Mouse (Mus musculus) lung, adult 2 months (tissue): Measurements from ENCODE around the gene Wdr53.

Source experiments
- CTCF ChIP-seq: fragments of 200-500 bp; IDR thresholded peaks from 2 replicates; pipeline ENCODE4 v1.5.1; 2011; ENCODE audit warnings: mild to moderate bottlenecking, low read length, control low read depth; ENCODE audit not compliant: insufficient read depth
- POLR2A ChIP-seq: fragments of 200-500 bp; IDR thresholded peaks from 2 replicates; pipeline ENCODE4 v1.6.1; 2011; ENCODE audit warnings: low read depth, mild to moderate bottlenecking, control low read depth, low read length, borderline replicate concordance; ENCODE audit errors: extremely low read depth

DNA sequence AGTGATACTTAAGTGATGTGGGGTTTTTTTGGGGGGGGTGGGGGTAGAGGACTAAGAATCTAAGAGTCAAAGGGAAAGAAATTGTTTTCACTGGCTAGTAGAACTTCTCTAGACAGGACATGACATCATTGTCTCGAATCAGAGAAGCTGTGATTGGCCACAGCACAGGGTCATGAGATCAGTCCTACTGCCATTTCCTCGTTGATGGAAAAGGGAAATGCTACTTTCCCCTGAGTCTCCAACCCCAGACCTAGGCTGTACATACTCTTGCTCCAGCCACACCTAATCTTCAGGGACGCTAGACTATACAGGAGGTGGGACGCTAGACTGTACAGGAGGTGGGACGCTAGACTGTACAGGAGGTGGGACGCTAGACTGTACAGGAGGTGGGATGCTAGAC is 28.0 kb downstream of the Wdr53 start:
- TF ChIP-seq POLR2A (no peak), CTCF (no peak)
